Mouse (Mus musculus) hindlimb bud, embryonic 11.5 days (tissue): ENCODE measurements around the gene Rnf26.

Source experiments
- DNase-seq: peaks from one replicate; pipeline ENCODE4 v3.0.0-alpha.2; 2012; ENCODE audit warnings: low read depth, low spot score; ENCODE audit errors: extremely low spot score

Rnf26 gene

GRCm38 (mm10) chr9:44075996-44076763, 37.1 kb downstream of the Rnf26 start:
- no peak for DNase-seq

GRCm38 (mm10) chr9:44075276-44075995, 37.9 kb downstream of the Rnf26 start:
- no peak for DNase-seq

GRCm38 (mm10) chr9:44074395-44075275, 38.7 kb downstream of the Rnf26 start:
- DNase-seq: no peak

- DNase-seq: no peak
Measured at GRCm38 (mm10) chr9:44073115-44073514, 40.2 kb downstream of the Rnf26 start.

DNA sequence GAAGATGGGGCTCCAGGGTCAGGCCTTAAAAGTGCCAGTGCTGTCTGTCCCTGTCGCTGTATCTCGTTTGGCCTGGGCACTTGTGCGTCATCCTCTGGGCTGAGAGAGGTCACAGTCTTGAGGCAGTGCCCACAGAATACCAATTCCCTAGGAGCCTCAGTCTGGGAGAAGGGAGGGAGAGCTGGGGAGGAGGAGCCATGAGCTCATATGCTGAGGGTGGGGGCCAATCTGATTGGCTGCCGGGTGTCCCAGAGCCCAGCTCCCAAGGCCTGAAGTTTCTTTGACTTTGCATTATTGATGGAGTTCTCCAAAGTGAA, 40.8 kb downstream of the Rnf26 start:
- no peak for DNase-seq

GRCm38 (mm10) chr9:44071914-44072598, 41.3 kb downstream of the Rnf26 start:
- no peak for DNase-seq

DNA sequence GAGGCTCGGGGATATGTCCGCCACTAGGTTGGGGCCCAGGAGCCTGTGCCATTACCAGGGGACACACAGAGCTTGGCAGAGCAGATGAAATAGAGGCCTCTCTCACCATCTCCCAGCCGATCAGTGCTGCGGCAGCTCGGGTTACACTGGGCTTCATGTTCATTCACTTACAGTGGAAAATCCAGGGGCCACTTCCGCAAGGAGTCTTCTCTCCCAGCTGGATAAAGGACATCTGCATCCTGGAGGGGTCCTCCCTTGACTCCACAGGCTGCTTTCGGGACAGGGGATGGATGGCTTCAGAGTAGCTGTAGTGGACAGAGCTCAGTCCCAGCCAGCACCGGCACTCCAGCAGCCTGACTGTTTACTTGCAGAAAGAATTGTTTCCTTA, 42.5 kb downstream of the Rnf26 start:
- no peak for DNase-seq

- DNase-seq: no peak
Measured at GRCm38 (mm10) chr9:44070113-44070843, 43.0 kb downstream of the Rnf26 start.

- DNase-seq: no peak
Measured at GRCm38 (mm10) chr9:44069252-44069651, 44.1 kb downstream of the Rnf26 start.

- no peak for DNase-seq
Measured at GRCm38 (mm10) chr9:44067960-44068330, 45.4 kb downstream of the Rnf26 start.

DNA sequence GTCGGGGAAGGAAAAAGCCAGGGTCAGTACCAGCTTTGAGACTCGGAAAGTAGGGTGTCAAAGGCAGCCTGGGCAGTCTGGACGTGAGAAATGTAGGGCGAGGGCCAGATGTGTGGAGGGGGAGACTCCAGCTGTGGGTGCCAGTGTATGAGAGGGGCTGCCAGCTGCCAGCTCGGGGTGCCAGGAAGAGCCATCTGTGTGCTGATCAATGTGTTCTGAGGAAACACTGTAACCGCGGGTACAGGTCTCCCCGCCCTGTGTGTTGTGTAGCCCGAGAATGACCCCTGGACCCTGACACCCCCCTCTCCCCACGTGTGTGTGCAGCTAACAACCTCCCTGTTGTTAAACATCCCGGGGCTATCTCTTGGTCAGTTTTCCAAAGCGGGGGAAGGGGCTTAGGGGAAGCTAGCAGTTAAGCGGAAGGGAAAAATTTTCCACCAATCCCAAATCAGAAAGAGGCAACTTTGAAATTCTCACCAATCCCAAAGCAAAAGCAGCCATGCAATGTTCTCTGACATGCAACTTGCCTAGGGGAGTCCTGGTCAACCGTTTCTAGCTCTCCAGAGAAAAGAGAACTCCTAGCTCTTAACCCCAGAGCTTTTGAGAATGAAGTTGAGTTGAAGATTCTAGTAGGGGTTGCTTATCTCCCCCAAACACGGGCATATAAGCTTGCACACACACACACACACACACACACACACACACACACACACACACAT, 45.9 kb downstream of the Rnf26 start:
- no peak for DNase-seq

GRCm38 (mm10) chr9:44066785-44067225, 46.5 kb downstream of the Rnf26 start, which contains the start of gene Usp2:
Usp2 (plus strand) TSS chr9:44067021.
- DNase-seq: peak; percentile 83

- no peak for DNase-seq
Measured at GRCm38 (mm10) chr9:44065177-44065576, 48.1 kb downstream of the Rnf26 start.

GRCm38 (mm10) chr9:44058606-44059005, 54.7 kb downstream of the Rnf26 start:
- no peak for DNase-seq

DNA sequence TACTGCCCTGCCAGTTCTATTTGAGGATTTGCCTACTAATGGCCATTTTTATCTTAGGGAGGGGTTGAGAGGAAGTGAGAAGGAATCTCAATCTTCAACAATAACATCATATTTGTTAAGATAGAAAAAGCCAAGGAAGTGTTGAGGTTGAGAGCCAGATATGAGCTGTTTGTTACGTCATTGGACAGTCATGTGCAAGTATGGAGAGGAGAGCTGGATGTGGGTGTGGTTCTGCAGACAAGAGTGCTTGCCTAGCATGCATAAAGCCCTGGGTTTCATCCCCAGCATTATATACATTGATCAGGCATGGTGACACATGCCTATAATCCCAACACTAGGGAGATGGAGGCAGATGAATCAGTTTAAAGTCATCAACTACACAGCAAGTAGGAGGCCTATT, 59.4 kb downstream of the Rnf26 start:
- DNase-seq: no peak

- no peak for DNase-seq
Measured at GRCm38 (mm10) chr9:44052855-44053254, 60.5 kb downstream of the Rnf26 start.

- no peak for DNase-seq
Measured at GRCm38 (mm10) chr9:44049381-44050165, 63.7 kb downstream of the Rnf26 start.

- DNase-seq: no peak
Measured at GRCm38 (mm10) chr9:44048541-44049380, 64.6 kb downstream of the Rnf26 start.
